Mouse (Mus musculus) gastrocnemius, postnatal 36 days (tissue): Measurements from ENCODE around the gene Tnc. TPM values are rescaled to one million over a fixed set of nuclear protein-coding genes. Genes with fewer than 3 reads are reported as not detected.
A peak's percentile ranks its signal among the peaks of the same experiment; 100 is the strongest.

Experiments used
- DNase-seq, 2 experiments: peaks; one replicate each; pipeline ENCODE4 v3.0.0; 2022
- intact Hi-C: fragments of 180-260 bp; cut with DNase I; formaldehyde crosslinking; loops from one replicate; pipeline ENCODE4 v1.15.1; 2025
- total RNA-seq, 2 experiments: library from RNA; stranded (reverse); gene quantifications; 2 replicates each; pipeline ENCODE4 v1.2.3; 2021

Gene Tnc
- total RNA-seq, 2 experiments from 2014 or later = 4.3 to 4.8 TPM

- DNase-seq = peak in 1 of 2 experiments; percentile 19
- intact Hi-C loops = no loop called here
These were observed 13.6 kb downstream of the Tnc start for GRCm38 (mm10) chr4:64033191-64033590.

DNA sequence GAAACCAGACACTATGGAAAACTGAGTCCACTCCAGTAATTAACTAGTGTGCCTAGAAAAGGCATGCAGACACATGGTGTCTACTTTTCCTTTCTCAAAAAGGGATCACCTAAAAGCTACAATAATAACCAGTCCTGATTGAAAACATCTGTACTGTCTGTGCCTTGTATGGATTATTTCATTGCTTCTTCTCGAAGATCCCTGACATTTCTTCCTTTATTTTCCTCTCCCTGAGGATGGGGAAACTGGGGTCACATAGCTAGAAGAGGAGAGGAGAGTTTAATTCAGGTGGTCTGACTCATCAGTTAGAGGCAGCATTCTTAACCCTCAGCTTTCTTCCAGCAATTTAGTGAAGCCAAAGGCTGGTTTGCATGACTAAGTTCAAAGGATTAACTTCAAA, 17.3 kb downstream of the Tnc start:
- intact Hi-C loops = no loop called here
- no peak for DNase-seq

- peak in 1 of 2 experiments; percentile 63 for DNase-seq
- intact Hi-C loops = no loop called here
These were observed 21.2 kb downstream of the Tnc start for GRCm38 (mm10) chr4:64025591-64025990.

- DNase-seq = no peak
- intact Hi-C loops = loop anchor here (5.0 kb wide), 1 partner anchor 33 kb away; no protein-coding TSS in a partner anchor
These were observed 22.6 kb downstream of the Tnc start for GRCm38 (mm10) chr4:64024041-64024779.

DNA sequence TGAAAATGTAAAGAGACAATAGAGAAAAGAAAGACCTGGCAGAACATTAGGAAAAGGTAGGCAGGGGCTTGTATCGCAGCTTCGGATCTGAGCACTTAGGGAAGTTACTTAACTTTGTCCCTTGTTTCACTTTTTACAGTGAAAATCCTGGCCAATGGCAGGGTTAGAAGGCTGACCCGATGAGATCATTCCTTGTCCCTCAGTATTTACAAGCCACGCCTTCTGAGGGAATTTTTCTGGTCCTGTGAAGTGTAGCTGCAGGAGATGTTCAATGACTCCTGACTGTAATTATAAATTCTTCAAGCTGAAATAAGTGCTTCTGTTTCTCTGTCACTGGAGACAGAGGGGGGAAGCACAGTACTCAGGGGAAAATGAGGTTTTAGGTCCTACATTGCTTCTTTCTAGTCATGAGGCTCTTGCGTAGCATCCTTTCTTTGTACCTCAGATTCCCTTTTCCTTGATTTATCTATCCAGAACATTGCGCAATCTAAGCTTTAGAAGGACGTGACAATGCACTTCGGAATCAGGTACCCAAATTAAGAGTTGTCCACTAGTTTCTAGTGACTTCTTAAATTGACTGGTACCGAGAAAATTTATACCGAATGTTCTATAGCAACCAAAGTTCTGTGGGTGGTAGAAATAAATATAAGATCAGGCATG, 25.8 kb downstream of the Tnc start:
- intact Hi-C loops = loop anchor here (5.0 kb wide), 1 partner anchor 36 kb away; no protein-coding TSS in a partner anchor
- no peak for DNase-seq

GRCm38 (mm10) chr4:64020151-64020550, 26.7 kb downstream of the Tnc start:
- intact Hi-C loops = loop anchor here (5.0 kb wide), 1 partner anchor 37 kb away; no protein-coding TSS in a partner anchor
- DNase-seq = no peak

DNA sequence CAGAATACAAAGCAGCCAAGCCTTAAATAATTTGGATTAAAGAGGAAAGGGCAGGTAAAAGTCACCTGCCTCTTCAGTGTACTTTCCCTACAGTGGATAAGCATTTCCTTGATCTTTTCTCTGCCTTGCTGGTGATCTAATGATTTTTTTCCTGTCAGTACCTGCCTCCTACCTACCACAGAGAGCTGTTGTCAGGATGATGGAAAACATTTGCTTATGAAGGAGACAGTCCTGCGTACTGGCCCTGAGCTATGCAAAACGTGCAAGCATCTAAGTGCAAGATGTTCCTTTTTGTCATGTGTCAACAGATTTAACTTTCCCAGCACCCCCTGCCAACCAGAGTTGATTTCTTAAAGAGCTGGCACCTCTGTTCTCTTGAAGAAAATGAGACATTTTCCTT, 35.5 kb downstream of the Tnc start:
- intact Hi-C loops = no loop called here

GRCm38 (mm10) chr4:64009936-64010335, 36.9 kb downstream of the Tnc start:
- DNase-seq = no peak
- intact Hi-C loops = no loop called here

More for the DNA sequence above, 35.5 kb downstream of the Tnc start:
- no peak for DNase-seq

DNA sequence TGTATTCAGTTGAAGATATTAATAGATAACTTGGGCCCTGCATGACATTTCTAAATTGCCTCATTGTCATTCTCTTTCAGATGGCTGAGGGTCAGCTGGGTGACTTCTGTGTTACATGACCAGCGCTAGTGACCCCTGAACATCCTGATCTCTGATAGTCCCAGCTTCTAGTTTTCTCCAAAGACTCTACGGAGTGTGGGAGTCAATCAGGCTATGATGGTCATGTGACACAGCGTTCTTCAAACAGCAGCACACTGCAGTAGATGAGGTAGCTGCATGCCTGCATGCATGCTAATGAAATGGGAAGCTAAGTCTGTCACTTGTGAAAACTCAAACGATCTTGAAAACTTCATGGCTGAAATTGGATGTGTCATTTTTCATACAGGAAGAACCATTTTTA, 41.6 kb downstream of the Tnc start:
- DNase-seq = no peak

GRCm38 (mm10) chr4:64003677-64004076, 43.1 kb downstream of the Tnc start:
- intact Hi-C loops = no loop called here
- no peak for DNase-seq

More for the DNA sequence above, 41.6 kb downstream of the Tnc start:
- intact Hi-C loops = no loop called here

- DNase-seq = no peak
- intact Hi-C loops = no loop called here
These were observed 44.6 kb downstream of the Tnc start for GRCm38 (mm10) chr4:64002168-64002567.

GRCm38 (mm10) chr4:64000788-64001187, 46.0 kb downstream of the Tnc start:
- intact Hi-C loops = no loop called here
- DNase-seq = no peak

DNA sequence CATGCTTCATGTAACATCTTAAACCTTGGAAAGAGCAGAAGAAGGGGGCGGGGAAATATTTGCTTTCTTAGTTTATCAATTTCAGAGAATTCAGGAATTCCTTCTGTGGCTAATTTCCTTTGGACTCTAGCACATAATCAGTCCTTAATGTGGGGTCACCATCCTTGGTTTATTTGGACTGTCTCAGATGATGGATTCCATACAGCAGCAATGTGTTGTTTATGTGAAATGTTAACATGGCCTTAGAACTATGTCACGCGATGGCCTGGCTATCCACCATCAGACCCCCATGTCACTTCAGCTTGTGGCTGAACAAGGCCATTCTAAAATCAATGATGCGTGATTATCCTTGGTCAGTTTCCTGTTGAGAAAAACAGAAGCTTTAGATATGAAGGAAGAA, 46.5 kb downstream of the Tnc start:
- intact Hi-C loops = no loop called here
- DNase-seq = no peak

GRCm38 (mm10) chr4:63993462-63994113, 53.2 kb downstream of the Tnc start:
- intact Hi-C loops = no loop called here
- no peak for DNase-seq

DNA sequence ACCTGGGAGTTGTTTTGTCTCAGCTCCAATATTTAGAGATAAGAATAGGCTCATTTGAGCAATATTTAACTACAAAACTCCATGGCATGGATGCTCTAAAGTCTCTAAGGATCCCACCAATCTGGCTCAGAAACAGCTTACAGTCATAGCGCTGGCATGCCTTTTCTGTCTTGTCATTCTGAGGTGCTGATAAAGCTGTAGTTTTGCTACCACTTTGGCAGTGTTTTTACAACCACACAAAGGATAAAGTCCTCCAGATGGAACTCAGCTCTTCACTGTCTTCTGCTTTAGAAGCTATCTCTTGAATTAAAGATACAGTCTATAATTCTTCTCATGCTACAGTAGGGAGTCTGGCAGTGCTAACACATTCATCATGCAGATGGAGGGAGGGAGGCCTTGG, 56.6 kb downstream of the Tnc start:
- intact Hi-C loops = no loop called here

GRCm38 (mm10) chr4:63988090-63988489, 58.7 kb downstream of the Tnc start:
- intact Hi-C loops = no loop called here
- no peak for DNase-seq

More for the DNA sequence above, 56.6 kb downstream of the Tnc start:
- DNase-seq = no peak

DNA sequence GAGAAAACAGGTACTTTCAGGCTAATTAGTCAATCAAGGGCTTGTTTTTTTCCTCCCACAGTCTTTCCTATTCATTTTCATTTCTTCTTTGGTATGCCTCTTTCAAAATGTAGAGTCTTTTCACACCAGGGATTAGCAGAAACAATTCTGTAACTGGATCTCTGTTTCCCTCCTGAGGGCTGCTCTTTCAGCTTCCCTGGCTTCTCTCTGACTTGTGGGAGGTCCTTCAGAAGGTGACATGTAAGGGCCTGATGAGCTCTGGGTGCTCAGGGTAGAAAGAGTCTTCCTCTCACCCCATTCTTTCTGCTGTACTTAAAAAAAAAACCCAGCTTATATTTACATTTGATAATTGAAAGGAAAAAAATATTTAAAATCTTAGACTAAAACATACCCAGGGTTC, 60.2 kb downstream of the Tnc start:
- intact Hi-C loops = no loop called here
- no peak for DNase-seq

GRCm38 (mm10) chr4:63983098-63983445, 63.7 kb downstream of the Tnc start:
- intact Hi-C loops = no loop called here
- DNase-seq = no peak

- DNase-seq = no peak
- intact Hi-C loops = no loop called here
These were observed 64.3 kb downstream of the Tnc start for GRCm38 (mm10) chr4:63982425-63983097.

- intact Hi-C loops = no loop called here
- no peak for DNase-seq
These were observed 66.5 kb downstream of the Tnc start for GRCm38 (mm10) chr4:63980211-63980794.

DNA sequence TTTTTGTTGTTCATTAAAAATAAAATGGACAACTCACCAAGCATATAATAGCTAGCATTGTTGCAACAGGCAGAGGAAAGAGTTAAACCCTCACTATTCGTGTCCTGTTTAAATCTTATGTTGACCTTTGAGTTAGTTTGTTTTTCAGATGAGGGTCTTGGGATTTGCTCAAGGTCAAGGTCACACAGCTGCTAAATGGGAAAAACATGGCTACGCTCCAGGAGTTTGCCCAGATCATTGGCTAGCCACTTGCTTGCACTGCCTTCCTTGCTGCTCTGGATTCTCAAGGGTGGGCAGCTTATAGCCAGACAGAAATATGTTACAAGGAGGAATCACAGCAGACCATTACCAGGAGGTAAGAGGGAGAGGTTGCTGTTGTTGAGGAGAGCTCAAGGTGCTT, 67.2 kb downstream of the Tnc start:
- DNase-seq = no peak
- intact Hi-C loops = no loop called here
